Mouse (Mus musculus) fibroblast of lung, adult 2 months (primary cell): ENCODE measurements around the gene Hist1h4h.
"Not testable (repeated sequence)": the region's sequence is repeated elsewhere in the genome, so short reads cannot be mapped to it uniquely, and the experiment has no call there.

Experiments used
- DNase-seq: peaks from one replicate; pipeline ENCODE4 v3.0.0-alpha.2; 2011; ENCODE audit warnings: low read depth

Hist1h4h gene

DNA sequence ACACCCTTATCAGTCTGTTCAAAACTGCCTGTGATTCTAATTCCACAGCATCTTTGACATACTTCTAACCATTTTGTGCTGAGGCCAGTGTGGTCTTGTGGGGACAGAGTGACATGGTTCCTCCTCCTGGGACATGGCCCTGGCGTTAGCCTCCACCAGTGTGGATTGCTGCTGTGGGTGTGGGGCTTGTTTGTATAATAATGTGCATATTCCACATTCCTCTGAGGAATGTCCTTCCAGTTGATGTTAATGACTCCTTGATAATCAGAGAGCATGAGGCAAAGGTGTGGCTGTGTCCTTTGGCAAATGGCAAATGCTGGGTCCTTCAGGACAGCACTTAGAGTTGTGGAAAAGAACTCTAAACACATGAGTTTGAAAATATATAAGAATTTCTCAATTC is 17.3 kb upstream of the Hist1h4h start:
- no peak for DNase-seq

- DNase-seq, result no peak
Measured at GRCm38 (mm10) chr13:23515281-23515680, 15.6 kb upstream of the Hist1h4h start.

DNA sequence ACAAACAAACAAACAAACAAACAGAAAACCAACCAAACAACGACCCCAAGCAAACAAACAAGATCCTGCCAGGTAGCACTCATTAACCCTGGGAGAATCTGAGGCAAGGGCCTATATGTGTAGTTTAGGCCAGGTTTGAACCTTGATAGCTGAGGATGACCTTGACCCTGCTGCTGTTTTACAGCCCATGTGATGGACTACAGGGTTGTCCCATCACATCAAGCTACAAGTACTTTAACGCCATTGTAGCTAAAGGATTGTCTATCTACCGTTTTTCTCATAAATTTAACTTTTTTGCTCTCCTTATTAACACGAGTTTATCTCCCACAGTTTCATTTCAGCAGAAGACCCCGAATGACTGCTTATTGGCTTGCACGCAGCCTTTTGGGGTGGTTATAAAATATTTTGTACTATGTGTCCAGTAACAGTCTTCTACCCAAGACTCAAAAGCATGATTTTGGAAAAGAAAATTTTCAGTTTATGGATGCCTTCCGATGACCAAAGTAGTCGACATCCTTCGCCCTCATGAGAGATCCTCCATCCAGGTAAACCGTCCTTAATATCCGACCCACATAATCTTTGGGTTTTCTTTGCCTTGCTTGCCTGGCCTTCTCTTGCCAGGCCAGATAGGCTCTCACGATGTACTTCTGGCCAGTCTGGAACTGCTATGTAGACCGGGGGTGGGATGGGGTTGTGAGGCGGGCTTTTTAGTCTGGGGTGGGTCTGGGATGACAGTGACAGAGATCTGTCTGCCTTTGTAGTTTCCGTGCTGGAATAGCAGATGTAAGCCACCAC is 14.8 kb upstream of the Hist1h4h start:
- no peak for DNase-seq

DNA sequence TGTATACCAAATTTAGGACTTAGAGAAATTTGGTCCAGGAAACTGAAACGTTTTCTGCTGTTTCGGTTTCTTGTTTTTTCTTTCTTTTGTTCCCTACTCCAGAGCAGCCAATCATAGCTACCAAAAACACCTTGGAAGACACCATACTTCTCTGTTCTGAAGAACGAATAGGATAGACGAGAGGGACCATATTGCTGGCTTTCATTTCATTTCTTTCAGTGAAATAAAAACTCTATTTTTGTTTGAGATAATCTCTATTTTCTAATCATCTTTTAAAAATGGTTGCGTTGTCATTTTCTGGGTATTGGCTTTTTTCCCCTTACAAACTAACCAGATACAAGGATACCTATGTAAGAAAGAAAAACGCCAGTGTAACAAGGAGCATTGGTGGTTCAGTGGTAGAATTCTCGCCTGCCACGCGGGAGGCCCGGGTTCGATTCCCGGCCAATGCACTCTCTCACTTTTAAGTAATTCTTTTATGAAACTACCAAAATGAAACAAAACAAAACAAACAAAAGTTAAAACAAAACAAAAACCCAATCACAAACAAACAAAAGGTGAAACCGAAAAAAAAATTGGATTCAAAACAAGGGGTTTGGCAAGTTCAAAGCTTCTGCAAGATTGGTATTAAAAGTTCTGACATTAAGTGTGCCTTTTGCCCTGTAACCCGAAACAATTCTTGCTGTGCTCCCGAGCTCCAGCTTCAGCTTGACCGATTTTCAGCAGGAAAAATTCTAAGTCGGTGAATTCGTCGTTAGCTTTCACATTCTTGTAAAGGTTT is 13.8 kb upstream of the Hist1h4h start:
- peak; percentile 60 for DNase-seq

- DNase-seq, result peak; percentile 68
Measured at GRCm38 (mm10) chr13:23517603-23518294, 13.1 kb upstream of the Hist1h4h start.

DNA sequence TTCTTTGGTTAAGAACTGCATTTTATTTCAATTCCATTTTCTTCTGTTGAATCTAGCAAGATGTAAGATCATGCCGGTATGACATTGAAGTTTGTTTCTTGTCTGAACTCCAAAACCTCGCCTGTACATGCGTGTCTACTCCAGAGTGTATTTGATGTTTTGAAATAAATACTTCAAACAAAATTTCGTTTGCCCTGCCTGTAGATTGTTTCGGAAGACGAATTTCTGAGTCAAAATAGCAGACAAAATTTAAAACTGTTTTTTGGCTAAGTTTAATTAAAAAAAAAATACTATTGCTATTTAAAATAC is 12.6 kb upstream of the Hist1h4h start:
- no peak for DNase-seq

DNA sequence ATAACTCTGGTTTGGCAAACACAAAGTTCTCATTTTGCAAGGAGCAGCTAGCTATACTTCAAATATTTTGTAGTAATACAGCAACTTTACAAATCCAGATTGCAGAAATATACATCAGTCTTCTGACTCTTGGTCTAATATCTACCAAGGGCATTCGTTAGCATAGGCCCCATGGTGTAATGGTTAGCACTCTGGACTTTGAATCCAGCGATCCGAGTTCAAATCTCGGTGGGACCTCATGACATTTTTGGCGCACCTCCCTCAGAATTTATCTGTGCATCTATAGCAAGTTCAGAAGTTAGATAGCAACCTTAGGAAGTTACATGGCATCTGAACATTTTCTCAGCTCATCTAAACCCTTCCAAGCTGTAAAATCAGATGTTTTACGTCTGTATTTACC is 12.0 kb upstream of the Hist1h4h start:
- DNase-seq, result peak; percentile 73

GRCm38 (mm10) chr13:23519416-23519815 is 11.4 kb upstream of the Hist1h4h start:
- no peak for DNase-seq

DNA sequence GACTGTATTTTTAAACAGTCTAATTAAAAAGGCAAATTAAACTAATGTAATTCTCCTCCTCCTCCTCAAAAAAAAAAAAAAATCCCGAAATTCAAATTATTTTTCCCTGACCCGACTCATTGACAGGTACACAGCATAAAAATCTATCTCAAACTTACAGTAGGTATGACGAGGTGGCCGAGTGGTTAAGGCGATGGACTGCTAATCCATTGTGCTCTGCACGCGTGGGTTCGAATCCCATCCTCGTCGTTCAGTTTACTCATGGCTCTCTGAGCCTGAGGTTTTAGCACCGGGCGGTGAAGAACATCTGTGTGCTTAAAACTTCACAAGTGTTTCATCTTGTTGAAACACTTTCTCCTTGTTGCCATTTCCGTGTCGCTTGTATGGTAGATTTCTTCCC is 9.1 kb upstream of the Hist1h4h start:
- DNase-seq, result peak; percentile 60

DNA sequence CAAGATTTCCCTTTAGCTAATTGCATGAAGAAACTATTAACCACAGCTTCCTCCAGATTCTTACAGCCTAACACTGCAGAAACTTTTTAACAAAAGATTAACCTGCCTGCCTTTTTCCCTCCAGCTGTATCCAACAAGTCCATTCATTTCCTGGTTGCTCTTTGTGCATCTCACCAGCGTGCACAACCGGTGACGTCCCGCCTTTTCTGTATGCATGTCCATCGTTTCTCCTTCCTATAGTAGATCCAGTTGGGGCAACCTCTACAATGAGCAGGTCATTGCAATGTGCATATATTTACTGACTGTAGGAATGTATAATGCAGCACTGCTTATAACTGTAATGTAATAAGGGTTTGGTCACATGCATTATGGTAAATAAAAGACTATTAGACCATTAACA is 6.9 kb upstream of the Hist1h4h start:
- no peak for DNase-seq

GRCm38 (mm10) chr13:23524654-23525053 is 6.2 kb upstream of the Hist1h4h start:
- DNase-seq, result peak; percentile 67

- no peak for DNase-seq
Measured at GRCm38 (mm10) chr13:23525901-23526300, 4.9 kb upstream of the Hist1h4h start.

- peak; percentile 79 for DNase-seq
Measured at GRCm38 (mm10) chr13:23526312-23526711, 4.5 kb upstream of the Hist1h4h start.

- DNase-seq, result no peak
Measured at GRCm38 (mm10) chr13:23529005-23529404, 1.8 kb upstream of the Hist1h4h start.

DNA sequence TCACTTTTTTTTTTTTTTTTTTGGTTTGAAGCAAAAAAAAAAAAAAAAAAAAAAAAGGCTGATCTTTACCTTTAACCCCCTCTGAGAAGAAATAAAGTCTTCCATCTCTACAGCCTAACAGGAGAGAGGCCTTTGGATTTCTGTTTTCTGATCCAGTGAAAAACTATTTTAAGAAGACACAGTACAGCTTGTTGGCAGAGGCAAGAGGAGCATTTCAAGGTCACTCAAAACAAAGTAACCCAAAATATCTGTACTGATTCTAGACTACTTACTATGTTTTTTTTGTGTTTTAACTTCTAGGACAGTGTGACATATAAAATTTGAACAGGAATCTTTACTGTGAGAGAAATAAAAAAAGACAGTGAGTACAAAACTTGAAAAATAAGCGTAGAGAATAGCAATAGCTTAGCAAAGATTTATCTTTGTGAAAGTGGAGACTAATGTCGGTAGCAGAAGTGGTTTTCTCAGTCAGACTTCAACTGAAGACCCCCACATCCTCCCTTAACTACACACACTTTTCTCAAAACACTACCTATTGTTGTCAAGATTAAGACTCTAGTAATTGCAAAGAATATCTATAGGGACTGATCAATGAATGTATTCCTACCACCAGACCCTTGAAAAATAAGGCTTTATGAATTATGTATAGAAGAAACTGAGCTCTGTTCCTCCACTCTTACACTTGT is 1.2 kb upstream of the Hist1h4h start:
- no peak for DNase-seq

GRCm38 (mm10) chr13:23530181-23530900 is 509 bp upstream of the Hist1h4h start:
- peak; percentile 59 for DNase-seq

GRCm38 (mm10) chr13:23532262-23533075 is 1.6 kb downstream of the Hist1h4h start:
- DNase-seq, result no peak

DNA sequence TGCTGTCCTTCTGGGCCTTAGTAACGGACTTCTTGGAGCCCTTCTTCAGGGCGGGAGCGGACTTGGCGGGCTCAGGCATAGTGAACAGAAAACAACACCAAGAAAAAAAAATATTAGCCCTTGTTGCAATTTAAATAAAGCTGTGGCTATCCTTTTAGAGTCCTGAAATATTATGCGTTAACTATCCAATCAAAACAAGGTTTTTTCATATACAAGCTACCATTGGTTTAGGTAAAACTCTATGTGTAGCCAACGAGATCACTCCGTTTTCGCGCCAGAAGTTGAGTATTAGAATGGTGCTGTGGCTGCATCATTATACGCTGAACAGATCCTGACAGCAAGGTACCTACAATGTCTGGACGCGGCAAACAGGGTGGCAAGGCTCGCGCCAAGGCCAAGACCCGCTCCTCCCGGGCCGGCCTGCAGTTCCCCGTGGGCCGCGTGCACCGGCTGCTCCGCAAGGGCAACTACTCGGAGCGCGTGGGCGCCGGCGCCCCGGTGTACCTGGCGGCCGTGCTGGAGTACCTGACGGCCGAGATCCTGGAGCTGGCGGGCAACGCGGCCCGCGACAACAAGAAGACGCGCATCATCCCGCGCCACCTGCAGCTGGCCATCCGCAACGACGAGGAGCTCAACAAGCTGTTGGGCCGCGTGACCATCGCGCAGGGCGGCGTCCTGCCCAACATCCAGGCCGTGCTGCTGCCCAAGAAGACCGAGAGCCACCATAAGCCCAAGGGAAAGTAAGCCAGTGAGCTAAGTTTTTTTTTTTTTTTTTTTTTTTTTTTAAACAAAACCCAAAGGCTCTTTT is 2.9 kb downstream of the Hist1h4h start, which contains the start of gene Hist1h2af:
Gene Hist1h2af, plus strand, starts transcription at position 347 of the 808 bp plus-strand sequence.
- not testable (repeated sequence) for DNase-seq

DNA sequence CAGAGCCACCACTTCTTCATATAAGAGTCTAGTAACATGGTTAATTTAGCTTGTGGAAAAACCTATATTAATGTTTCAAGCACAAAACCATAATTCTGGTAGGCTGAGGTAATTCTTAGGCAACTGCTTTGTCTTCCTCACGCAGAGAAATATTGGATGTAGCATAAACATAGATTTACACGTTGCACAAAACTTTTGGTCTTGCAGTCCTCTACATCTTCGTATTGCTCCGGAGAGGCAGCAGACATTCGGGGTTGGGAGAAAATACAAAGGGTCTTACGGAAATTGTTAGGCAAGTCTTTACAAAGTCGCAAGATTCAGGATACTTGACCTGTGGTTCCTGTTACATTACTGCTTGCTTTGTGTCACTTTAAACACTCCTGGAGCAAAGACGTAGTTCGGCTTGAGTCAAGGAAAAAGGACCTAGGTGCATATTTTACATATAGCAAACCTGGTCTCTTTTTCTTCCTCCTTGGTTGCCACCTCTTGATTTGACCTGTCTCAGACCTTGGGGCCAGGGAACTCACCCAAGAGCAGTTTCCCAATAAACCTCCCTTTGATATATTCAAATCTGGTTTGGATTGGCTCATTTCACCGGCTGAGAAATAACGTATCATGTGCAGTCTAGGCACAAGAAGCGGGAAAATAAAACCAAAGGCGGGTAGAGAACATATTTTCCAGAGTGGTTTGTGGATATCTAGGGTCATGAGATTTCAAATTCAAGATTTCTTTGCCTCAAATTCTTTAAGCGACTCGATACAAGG is 3.7 kb downstream of the Hist1h4h start:
- no peak for DNase-seq
